Mouse (Mus musculus) brain, embryonic 18.5 days (tissue): ENCODE measurements around the gene Inip.
"Not testable (repeated sequence)": the region's sequence is repeated elsewhere in the genome, so short reads cannot be mapped to it uniquely, and the experiment has no call there.

Experiments
- DNase-seq: peaks from one replicate; pipeline ENCODE4 v3.0.0-alpha.2; 2012; ENCODE audit warnings: low read depth, low spot score

The Inip gene

DNA sequence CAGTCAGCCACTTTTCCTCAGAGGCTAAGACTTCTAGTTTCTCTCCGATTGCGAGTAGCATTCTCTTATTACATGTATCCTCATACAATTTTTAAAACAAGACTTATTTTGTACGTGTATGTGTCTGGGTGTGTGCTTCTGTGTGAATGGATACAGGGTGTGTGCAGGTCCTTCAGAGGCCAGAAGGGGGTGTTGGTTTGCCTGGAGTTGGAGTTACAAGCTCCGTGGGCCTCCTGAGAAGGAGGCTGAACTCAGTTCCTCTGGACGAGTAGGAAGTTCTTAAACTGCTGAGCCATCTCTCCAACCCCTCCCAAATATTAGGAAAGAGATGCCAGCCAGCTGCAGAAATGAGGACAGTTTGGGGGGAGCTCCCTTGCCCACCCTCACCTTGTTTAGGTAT, 7.0 kb upstream of the Inip start:
- no peak for DNase-seq

- no peak for DNase-seq
Measured at GRCm38 (mm10) chr4:59807521-59807920, 6.1 kb upstream of the Inip start.

GRCm38 (mm10) chr4:59806879-59807195, 5.4 kb upstream of the Inip start:
- no peak for DNase-seq

DNA sequence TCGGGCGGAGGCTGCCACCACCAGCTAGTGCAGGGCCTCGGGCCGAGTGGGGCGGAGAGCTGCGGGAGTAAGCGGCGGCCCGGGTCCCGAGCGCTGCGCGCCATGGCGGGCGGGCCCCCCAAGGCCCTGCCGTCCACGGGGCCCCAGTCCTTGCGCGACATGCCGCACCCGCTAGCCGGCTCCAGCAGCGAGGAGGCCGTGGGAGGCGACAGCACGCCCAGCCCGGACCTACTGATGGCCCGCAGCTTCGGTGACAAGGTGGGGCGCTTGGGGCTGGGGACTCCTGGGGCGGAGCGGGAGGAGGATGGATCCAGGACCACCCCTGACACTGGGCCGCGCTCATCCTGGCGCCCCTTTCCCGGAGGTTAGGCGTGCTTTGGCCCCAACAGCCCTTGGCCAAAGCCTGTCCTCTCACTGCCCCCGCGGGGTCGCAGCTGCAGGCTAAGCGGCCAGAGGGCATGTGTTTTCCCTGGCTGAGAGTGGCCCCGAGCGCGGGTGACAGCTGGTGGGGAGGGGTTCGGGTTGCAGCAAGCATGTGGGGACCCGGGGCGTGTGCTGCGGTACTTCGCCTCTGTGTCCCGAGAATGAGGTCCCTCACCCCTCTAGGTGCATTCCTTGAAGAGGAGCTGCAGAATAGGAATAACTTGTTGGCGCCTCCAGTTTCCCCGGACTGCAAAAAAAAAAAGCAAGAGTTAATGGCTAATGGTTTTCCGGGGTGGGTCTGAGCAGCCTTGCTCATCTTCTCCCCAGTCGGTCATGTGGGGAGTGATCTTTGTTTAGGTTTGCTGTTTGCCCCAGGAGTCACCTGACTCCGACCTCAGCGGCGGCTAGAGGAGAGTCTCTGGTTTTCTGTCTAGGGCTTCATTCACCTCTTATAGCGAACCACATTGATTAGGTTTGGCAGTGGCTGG, 4.8 kb upstream of the Inip start:
- no peak for DNase-seq

- DNase-seq = peak; percentile 78
Measured at GRCm38 (mm10) chr4:59805181-59805967, 4.0 kb upstream of the Inip start, which contains the start of gene Snx30. Gene Snx30, plus strand, starts transcription at chr4:59805840.

- no peak for DNase-seq
Measured at GRCm38 (mm10) chr4:59804754-59805153, 3.4 kb upstream of the Inip start.

GRCm38 (mm10) chr4:59803358-59803757, 2.0 kb upstream of the Inip start:
- no peak for DNase-seq

DNA sequence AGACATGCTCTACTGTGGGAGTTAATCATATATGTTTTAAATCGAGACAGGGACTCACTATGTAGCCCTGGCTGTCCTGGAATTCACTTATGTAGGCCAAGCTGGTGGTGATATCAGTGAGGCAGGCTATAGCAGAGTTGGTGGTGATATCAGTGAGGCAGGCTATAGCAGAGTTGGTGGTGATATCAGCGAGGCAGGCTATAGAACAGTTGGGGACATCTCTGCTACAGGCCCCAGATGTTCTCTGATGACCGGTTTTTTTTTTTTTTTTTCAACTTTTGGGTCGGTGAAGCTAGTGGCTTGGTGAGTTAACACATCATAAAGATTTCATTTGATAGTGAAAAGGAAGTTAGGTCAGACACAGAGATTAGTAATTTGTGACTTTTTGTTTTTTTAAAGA, 1.4 kb upstream of the Inip start:
- DNase-seq = no peak

DNA sequence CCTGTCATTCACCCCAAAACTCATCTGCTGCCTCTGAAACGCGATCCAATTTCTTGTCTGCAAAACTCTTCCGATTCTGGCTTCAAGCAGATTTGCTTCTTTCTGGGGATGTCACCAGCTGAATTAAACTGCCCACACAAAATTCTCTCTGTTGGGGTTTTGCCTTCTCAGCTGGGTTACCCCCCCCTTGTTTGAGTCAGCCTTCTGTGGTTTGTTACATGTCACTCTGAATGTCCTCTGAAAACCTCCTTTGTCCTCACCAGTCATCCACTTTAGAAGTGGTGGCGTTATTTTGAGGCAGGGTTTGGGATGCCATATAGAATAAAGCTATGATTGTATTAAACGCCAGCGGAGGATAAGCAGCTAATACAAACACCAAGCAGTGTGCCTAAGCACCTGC, 718 bp upstream of the Inip start:
- DNase-seq = no peak

GRCm38 (mm10) chr4:59800181-59800580, 1.2 kb downstream of the Inip start:
- DNase-seq = no peak

GRCm38 (mm10) chr4:59795788-59796455, 5.5 kb downstream of the Inip start:
- no peak for DNase-seq

DNA sequence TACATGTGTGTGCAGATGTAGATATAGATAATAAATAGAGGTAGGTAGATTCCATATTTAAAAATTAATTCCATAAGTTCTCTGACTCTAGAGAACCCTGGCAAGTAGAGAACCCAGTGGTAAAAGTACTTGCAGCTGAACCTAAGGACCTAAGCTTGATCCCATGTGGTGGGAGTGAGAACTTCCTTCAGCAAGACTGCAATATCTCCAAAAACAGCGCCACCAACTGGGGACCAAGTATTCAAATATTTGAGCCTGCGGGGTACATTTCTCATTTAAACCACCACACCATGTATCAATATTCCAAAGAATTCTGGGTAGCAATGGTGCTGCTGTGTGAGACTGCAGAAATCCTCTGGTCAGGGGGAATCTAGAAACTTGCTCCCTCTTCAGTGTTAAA, 7.3 kb downstream of the Inip start:
- DNase-seq = no peak

DNA sequence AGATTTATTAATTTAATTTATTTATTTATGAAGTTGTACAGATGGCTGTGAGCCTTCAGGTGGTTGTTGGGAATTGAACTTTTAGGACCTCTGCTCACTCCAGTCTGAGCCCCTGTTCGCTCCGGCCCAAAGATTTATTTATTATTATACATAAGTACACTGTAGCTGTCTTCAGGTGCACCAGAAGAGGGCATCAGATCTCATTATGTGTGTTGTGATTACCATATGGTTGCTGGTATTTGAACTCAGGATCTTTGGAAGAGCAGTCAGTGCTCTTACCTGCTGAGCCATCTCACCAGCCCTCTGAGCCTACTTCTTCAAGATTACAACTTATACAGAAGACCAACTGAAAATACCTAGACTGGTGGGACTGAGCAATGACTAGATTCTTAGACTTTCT, 7.8 kb downstream of the Inip start:
- not testable (repeated sequence) for DNase-seq

DNA sequence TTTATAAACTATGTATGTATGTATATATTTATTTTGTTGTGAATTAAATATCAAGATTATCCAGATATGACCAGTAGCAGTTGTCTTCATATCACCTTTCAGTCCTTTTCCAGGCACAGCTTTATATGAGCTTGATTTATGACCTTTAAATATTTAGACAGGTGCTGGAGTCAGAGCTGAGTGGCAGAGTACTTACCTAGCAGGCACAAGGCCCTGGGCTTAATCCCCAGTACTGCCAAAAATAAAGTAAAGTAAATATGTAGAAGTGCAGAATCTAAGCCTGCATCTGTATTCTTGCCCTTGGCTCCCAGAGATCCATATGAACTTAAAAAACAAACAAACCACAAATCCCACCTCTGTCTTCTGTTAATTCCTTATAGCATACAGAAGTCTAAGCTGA, 12.4 kb downstream of the Inip start:
- no peak for DNase-seq

GRCm38 (mm10) chr4:59787126-59787525, 14.3 kb downstream of the Inip start:
- no peak for DNase-seq

- no peak for DNase-seq
Measured at GRCm38 (mm10) chr4:59786661-59787060, 14.7 kb downstream of the Inip start.

- no peak for DNase-seq
Measured at GRCm38 (mm10) chr4:59785412-59785811, 16.0 kb downstream of the Inip start.

GRCm38 (mm10) chr4:59783685-59784279, 17.6 kb downstream of the Inip start:
- DNase-seq = peak; percentile 96

GRCm38 (mm10) chr4:59782853-59783684, 18.3 kb downstream of the Inip start:
- DNase-seq = no peak

DNA sequence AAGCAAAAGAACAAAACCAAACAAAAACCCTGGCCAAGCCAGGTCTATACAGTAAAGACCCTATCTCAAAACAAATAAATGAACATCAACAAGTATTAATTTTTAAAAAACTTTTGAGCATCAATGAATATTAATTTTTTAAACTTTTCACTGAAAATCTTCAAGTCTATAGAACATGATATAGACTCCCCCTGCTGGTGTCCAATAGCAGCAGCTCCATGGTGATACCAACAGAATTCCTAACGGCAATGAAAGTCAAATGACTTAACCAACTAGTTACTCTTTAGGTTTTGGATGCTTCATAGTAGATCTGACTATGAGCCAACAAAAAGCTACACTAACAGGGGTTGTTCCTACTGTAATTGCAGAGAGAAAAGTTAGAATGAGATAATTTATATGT, 20.8 kb downstream of the Inip start:
- DNase-seq = no peak

DNA sequence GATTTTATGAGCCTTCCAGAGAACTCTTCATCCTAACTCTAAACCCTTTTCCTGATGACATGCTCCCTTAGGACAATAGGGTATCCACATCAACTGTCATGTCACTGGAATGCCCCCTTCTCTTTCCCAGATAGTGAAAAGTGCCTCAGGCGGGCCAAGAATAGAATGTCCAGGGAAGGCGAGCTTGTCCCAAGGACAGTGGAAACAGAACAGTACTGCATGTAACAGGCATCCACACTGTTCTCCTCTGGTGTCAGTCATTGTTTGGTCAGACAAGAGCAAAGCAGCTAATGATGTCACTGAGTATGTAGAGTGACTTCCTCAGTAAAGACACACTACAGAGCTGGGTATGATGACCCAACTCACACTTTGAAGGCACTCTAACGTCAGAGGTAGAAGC, 23.6 kb downstream of the Inip start:
- DNase-seq = no peak
